Mouse (Mus musculus) MEL (cell line): ENCODE results near the gene Mrvi1. TPM values are rescaled to one million over a fixed set of nuclear protein-coding genes. Genes with fewer than 3 reads are reported as not detected.

Experiments used
- DNase-seq: peaks from one replicate; pipeline ENCODE4 v3.0.0; 2011; ENCODE audit warnings: low read depth, low spot score
- H3K27ac ChIP-seq: 2 replicates; pipeline ENCODE4 v1.5.1; 2012; ENCODE audit warnings: low read depth, mild to moderate bottlenecking, control low read depth, low read length, moderate library complexity; ENCODE audit not compliant: control insufficient read depth
- H3K27me3 ChIP-seq, 2 experiments: fragments of 150-350 bp in 1 of 2; sonication (generic) in 1 of 2; 2 replicates each; pipeline ENCODE4 v1.6.1; 2012; ENCODE audit warnings: low read length in 2 of 2, mild to moderate bottlenecking in 2 of 2, improper control_type of control experiment in 1 of 2, moderate library complexity in 1 of 2; ENCODE audit not compliant: insufficient read depth in 2 of 2, control insufficient read depth in 1 of 2
- H3K36me3 ChIP-seq, 2 experiments: 2 replicates each; pipeline ENCODE4 v1.6.1; 2012 to 2014; ENCODE audit warnings: low read length in 2 of 2, improper control_type of control experiment in 1 of 2, inconsistent platforms in 1 of 2, mild to moderate bottlenecking in 1 of 2; ENCODE audit not compliant: insufficient read depth in 2 of 2, control insufficient read depth in 1 of 2
- H3K4me1 ChIP-seq, 2 experiments: fragments of 150-350 bp in 1 of 2; sonication (generic) in 1 of 2; 2 replicates each; pipeline ENCODE4 v1.6.1; 2012; ENCODE audit warnings: low read length in 2 of 2, improper control_type of control experiment in 1 of 2, mild to moderate bottlenecking in 1 of 2; ENCODE audit not compliant: insufficient read depth in 2 of 2, control insufficient read depth in 1 of 2
- H3K4me3 ChIP-seq, 2 experiments: fragments of 150-350 bp in 1 of 2; sonication (generic) in 1 of 2; 2 replicates each; pipeline ENCODE4 v1.5.1; 2012; ENCODE audit warnings: low read depth in 2 of 2, low read length in 2 of 2, mild to moderate bottlenecking in 2 of 2, moderate library complexity in 2 of 2, control low read depth in 1 of 2, improper control_type of control experiment in 1 of 2; ENCODE audit not compliant: control insufficient read depth in 1 of 2, insufficient read depth in 1 of 2
- H3K79me2 ChIP-seq: 2 replicates; pipeline ENCODE4 v1.6.1; 2012; ENCODE audit warnings: mild to moderate bottlenecking, low read length, moderate library complexity; ENCODE audit not compliant: control insufficient read depth, poor library complexity, insufficient read depth
- H3K9ac ChIP-seq: 2 replicates; pipeline ENCODE4 v1.6.1; 2012; ENCODE audit warnings: low read depth, mild to moderate bottlenecking, control low read depth, low read length, moderate library complexity; ENCODE audit not compliant: control insufficient read depth, poor library complexity, severe bottlenecking
- H3K9me3 ChIP-seq: fragments of 150-350 bp; sonication (generic); replicated peaks from 2 replicates; pipeline ENCODE4 v1.6.1; 2012; ENCODE audit warnings: mild to moderate bottlenecking, low read length, improper control_type of control experiment, moderate library complexity; ENCODE audit not compliant: insufficient read depth
- BHLHE40 ChIP-seq: IDR thresholded peaks from 2 replicates; pipeline ENCODE4 v1.6.1; 2012; ENCODE audit warnings: low read depth, mild to moderate bottlenecking, inconsistent platforms, low read length, improper control_type of control experiment, borderline replicate concordance
- CHD1 ChIP-seq: IDR thresholded peaks from 2 replicates; pipeline ENCODE4 v1.6.1; 2012; ENCODE audit warnings: low read depth, mild to moderate bottlenecking, inconsistent platforms, low read length, improper control_type of control experiment
- CHD2 ChIP-seq: IDR thresholded peaks from 2 replicates; pipeline ENCODE4 v1.6.1; 2011; ENCODE audit warnings: low read length, improper control_type of control experiment
- E2F4 ChIP-seq: IDR thresholded peaks from 2 replicates; pipeline ENCODE4 v1.6.1; 2011; ENCODE audit warnings: low read depth, low read length, improper control_type of control experiment, borderline replicate concordance
- ELF1 ChIP-seq: IDR thresholded peaks from 2 replicates; pipeline ENCODE4 v1.6.1; 2014; ENCODE audit warnings: low read depth, mild to moderate bottlenecking, inconsistent platforms, low read length, improper control_type of control experiment, moderate library complexity
- EP300 ChIP-seq, 2 experiments: IDR thresholded peaks; 2 replicates each; pipeline ENCODE4 v1.6.1; 2011; ENCODE audit warnings: improper control_type of control experiment in 2 of 2, low read length in 2 of 2, low read depth in 1 of 2, mild to moderate bottlenecking in 1 of 2
- GABPA ChIP-seq: IDR thresholded peaks from 2 replicates; pipeline ENCODE4 v1.6.1; 2012; ENCODE audit warnings: low read depth, mild to moderate bottlenecking, inconsistent platforms, low read length, improper control_type of control experiment, moderate library complexity
- HCFC1 ChIP-seq: IDR thresholded peaks from 2 replicates; pipeline ENCODE4 v1.6.1; 2012; ENCODE audit warnings: low read depth, mild to moderate bottlenecking, inconsistent platforms, low read length, improper control_type of control experiment, moderate library complexity
- JUND ChIP-seq: IDR thresholded peaks from 2 replicates; pipeline ENCODE4 v1.6.1; 2011; ENCODE audit warnings: low read depth, mild to moderate bottlenecking, improper control_type of control experiment, low read length
- MAFK ChIP-seq: IDR thresholded peaks from 2 replicates; pipeline ENCODE4 v1.6.1; 2011; ENCODE audit warnings: low read depth, mild to moderate bottlenecking, low read length, improper control_type of control experiment, borderline replicate concordance
- MAX ChIP-seq: IDR thresholded peaks from 2 replicates; pipeline ENCODE4 v1.6.1; 2011; ENCODE audit warnings: low read length, improper control_type of control experiment
- MXI1 ChIP-seq: IDR thresholded peaks from 2 replicates; pipeline ENCODE4 v1.6.1; 2011; ENCODE audit warnings: mild to moderate bottlenecking, low read depth, low read length, improper control_type of control experiment
- MYB ChIP-seq: IDR thresholded peaks from 2 replicates; pipeline ENCODE4 v1.6.1; 2011; ENCODE audit warnings: mild to moderate bottlenecking, low read depth, low read length, improper control_type of control experiment
- MYC ChIP-seq: IDR thresholded peaks from 2 replicates; pipeline ENCODE4 v1.6.1; 2011; ENCODE audit warnings: low read depth, mild to moderate bottlenecking, low read length, improper control_type of control experiment, moderate library complexity
- POLR2A ChIP-seq, 2 experiments: IDR thresholded peaks; 2 replicates each; pipeline ENCODE4 v1.6.1; 2011 to 2012; ENCODE audit warnings: low read length in 2 of 2, mild to moderate bottlenecking in 2 of 2, control low read depth in 1 of 2, improper control_type of control experiment in 1 of 2, low read depth in 1 of 2, moderate library complexity in 1 of 2; ENCODE audit not compliant: control insufficient read depth in 1 of 2, insufficient read depth in 1 of 2, poor library complexity in 1 of 2
- RAD21 ChIP-seq: IDR thresholded peaks from 2 replicates; pipeline ENCODE4 v1.6.1; 2011; ENCODE audit warnings: mild to moderate bottlenecking, low read depth, low read length, improper control_type of control experiment
- RCOR1 ChIP-seq: IDR thresholded peaks from 2 replicates; pipeline ENCODE4 v1.6.1; 2012; ENCODE audit warnings: low read depth, mild to moderate bottlenecking, inconsistent platforms, low read length, improper control_type of control experiment
- SIN3A ChIP-seq: IDR thresholded peaks from 2 replicates; pipeline ENCODE4 v1.6.1; 2012; ENCODE audit warnings: low read length, improper control_type of control experiment, inconsistent platforms
- TAL1 ChIP-seq: IDR thresholded peaks from 2 replicates; pipeline ENCODE4 v1.6.1; 2012; ENCODE audit warnings: mild to moderate bottlenecking, inconsistent platforms, low read length, moderate library complexity, mixed read lengths
- TBP ChIP-seq: IDR thresholded peaks from 2 replicates; pipeline ENCODE4 v1.8.0; 2011; ENCODE audit warnings: low read depth, low read length, improper control_type of control experiment
- USF1 ChIP-seq: IDR thresholded peaks from 2 replicates; pipeline ENCODE4 v1.6.1; 2014; ENCODE audit warnings: low read depth, mild to moderate bottlenecking, inconsistent platforms, low read length, improper control_type of control experiment, moderate library complexity
- ZC3H11A ChIP-seq: IDR thresholded peaks from 2 replicates; pipeline ENCODE4 v1.6.1; 2012; ENCODE audit warnings: low read depth, mild to moderate bottlenecking, inconsistent platforms, low read length, improper control_type of control experiment
- ZMIZ1 ChIP-seq: IDR thresholded peaks from 2 replicates; pipeline ENCODE4 v1.6.1; 2012; ENCODE audit warnings: low read depth, mild to moderate bottlenecking, inconsistent platforms, low read length, improper control_type of control experiment, moderate library complexity
- ZNF384 ChIP-seq: IDR thresholded peaks from 2 replicates; pipeline ENCODE4 v1.6.1; 2012; ENCODE audit warnings: low read depth, mild to moderate bottlenecking, inconsistent platforms, low read length, improper control_type of control experiment
- polyA plus RNA-seq, 2 experiments: library from polyadenylated mRNA; stranded (reverse) in 1 of 2; unstranded in 1 of 2; fragments of >175 nt in 1 of 2; fragments of >200 nt in 1 of 2; gene quantifications; 2 replicates each; pipeline versions ENCODE4 v1.2.1 to v1.2.4; 2012; ENCODE audit warnings: low replicate concordance in 2 of 2, low read depth in 1 of 2; ENCODE audit not compliant: insufficient read length in 2 of 2, insufficient read depth in 1 of 2, missing spikeins in 1 of 2
- total RNA-seq: library from RNA; depleted of rRNA; stranded (reverse); fragments of 300-350 nt; gene quantifications from 2 replicates; pipeline ENCODE4 v1.2.3, GENCODE M21; 2012

Gene Mrvi1
- total and polyA plus RNA-seq, 3 experiments: 0.19 to 0.92 TPM; not detected in 1

- Histone ChIP-seq H3K79me2 (peaks cover 7% of the 10 kb centered on the region), H3K4me1 (peaks cover 0 to under 1% of the 10 kb centered on the region in 2 experiments; a peak in 1 of 4 replicates), H3K4me3 (no peak overlapping the region), H3K9ac (no peak overlapping the region), H3K36me3 (no peaks in the 10 kb centered on the region; a peak in 1 of 4 replicates), H3K9me3 (no peaks in the 10 kb centered on the region), H3K27me3 (peaks cover 6 to 8% of the 10 kb centered on the region in 2 experiments), H3K27ac (no peak overlapping the region)
- no peak for DNase-seq
- no peak for TF ChIP-seq RCOR1
- TF ChIP-seq MAX: no peak
- TF ChIP-seq CHD1: no peak
- no peak for TF ChIP-seq HCFC1
- no peak for TF ChIP-seq USF1
- no peak for TF ChIP-seq ZC3H11A
Measured at GRCm38 (mm10) chr7:110848371-110848770, 133.9 kb downstream of the Mrvi1 start.

GRCm38 (mm10) chr7:110847321-110847720 lies 134.9 kb downstream of the Mrvi1 start:
- peaks cover 9% of the 10 kb centered on the region for H3K79me2 ChIP-seq
- DNase-seq: no peak
- no peak for TF ChIP-seq MAFK
- TF ChIP-seq EP300 (IDR thresholded peaks at IDR 0.05; ENCODE audit: low read depth in 1 of 2, low read length in 2 of 2): no peak
- TF ChIP-seq TAL1: no peak
- no peak for TF ChIP-seq TBP
- TF ChIP-seq GABPA: no peak
- no peak for TF ChIP-seq ZMIZ1
- TF ChIP-seq MYB: no peak
- no peak for TF ChIP-seq USF1
- TF ChIP-seq ZNF384: no peak
- no peak for TF ChIP-seq ELF1
- TF ChIP-seq HCFC1: no peak
- TF ChIP-seq MYC: no peak
- no peak for TF ChIP-seq BHLHE40
- TF ChIP-seq SIN3A: no peak
- no peak for TF ChIP-seq JUND
- no peak for TF ChIP-seq MXI1
- no peak for TF ChIP-seq RAD21
- TF ChIP-seq POLR2A (IDR thresholded peaks at IDR 0.05; ENCODE audit: control insufficient read depth in 1 of 2, insufficient read depth in 1 of 2, low read depth in 1 of 2, low read length in 2 of 2, poor library complexity in 1 of 2): no peak
- no peak for TF ChIP-seq CHD2
- no peak for TF ChIP-seq E2F4
- no peaks in the 10 kb centered on the region for H3K9me3 ChIP-seq
- peaks cover 2 to 5% of the 10 kb centered on the region in 2 experiments for H3K4me1 ChIP-seq
- H3K27ac ChIP-seq: no peak overlapping the region
- H3K9ac ChIP-seq: no peak overlapping the region
- peaks cover 6 to 8% of the 10 kb centered on the region in 2 experiments for H3K27me3 ChIP-seq
- H3K4me3 ChIP-seq: no peak overlapping the region
- H3K36me3 ChIP-seq: no peaks in the 10 kb centered on the region; a peak in 2 of 4 replicates
